Mouse (Mus musculus): ENCODE data around the gene Aff3. TPM values are rescaled to one million over a fixed set of nuclear protein-coding genes. Genes with fewer than 3 reads are reported as not detected.
A peak's percentile ranks its signal among the peaks of the same experiment; 100 is the strongest.

Gene Aff3
- polyA plus RNA-seq, 1 experiment from 2014 or later, result 15.4 TPM

DNA sequence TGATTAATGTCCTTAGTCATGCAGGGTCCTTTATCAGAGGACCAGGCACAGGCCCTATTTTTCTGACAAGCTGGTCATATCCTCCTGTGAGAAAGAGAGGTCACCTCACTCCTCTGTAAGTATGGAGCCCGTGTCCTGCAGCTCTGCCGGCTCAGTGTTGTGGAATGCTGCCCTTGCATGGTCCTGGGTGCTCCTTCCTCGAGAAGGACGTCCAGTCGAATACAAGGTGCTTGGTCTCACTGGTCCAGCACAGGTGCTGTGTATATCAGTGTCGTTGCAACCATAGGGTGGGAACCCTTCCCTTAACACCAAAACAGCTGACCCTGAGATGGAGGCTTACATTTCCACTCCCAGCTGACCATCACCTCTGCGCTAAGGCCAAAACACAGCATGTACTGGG, 280.7 kb downstream of the Aff3 start:
- Histone ChIP-seq H3K27me3 (no peaks in the 10 kb centered on the region), H3K27ac (replicated peaks) (no peak overlapping the region), H3K9me3 (replicated peaks) (no peaks in the 10 kb centered on the region; the same call in 1 of the 2 replicates), H3K4me2 (replicated peaks) (no peak overlapping the region), H3K36me3 (no peaks in the 10 kb centered on the region), H3K9ac (no peak overlapping the region), H3K4me3 (replicated peaks) (no peak overlapping the region), H3K4me1 (peaks cover 11% of the 10 kb centered on the region)
- ATAC-seq (ENCODE audit: insufficient number of reproducible peaks, low FRiP score, low TSS enrichment, low read depth), result no peak
- WGBS, result 89% methylated on average over 7 of the region's 7 CpGs

DNA sequence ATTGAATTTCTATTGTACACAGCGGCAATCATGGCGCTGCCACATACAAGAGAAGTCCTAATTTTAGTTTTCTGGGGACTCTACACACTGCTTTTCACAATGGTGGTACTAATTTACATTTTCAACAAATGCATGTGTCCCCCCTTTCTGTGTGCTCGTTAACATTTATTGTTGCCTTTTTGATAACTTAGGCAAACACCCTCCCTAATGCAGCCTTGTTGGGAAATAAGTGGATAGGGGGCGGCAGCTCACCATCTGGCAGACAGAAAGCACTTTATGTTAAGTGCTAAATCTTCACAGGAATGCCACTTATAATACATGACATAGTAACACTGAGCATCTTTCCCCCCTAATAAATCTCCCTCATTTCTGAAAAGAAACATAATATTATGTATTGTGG, 282.1 kb downstream of the Aff3 start:
- H3K27me3 ChIP-seq, result no peaks in the 10 kb centered on the region
- no peak for ATAC-seq (ENCODE audit: insufficient number of reproducible peaks, low FRiP score, low TSS enrichment, low read depth)
- H3K4me3 ChIP-seq (replicated peaks), result no peak overlapping the region
- no peaks in the 10 kb centered on the region; the same call in 1 of the 2 replicates for H3K9me3 ChIP-seq (replicated peaks)
- H3K27ac ChIP-seq (replicated peaks), result no peak overlapping the region
- H3K4me2 ChIP-seq (replicated peaks), result no peak overlapping the region
- H3K4me1 ChIP-seq, result peaks cover 5% of the 10 kb centered on the region; the same call in 1 of the 2 replicates
- 75% methylated on average over 4 of the region's 4 CpGs for WGBS
- no peak overlapping the region for H3K9ac ChIP-seq
- H3K36me3 ChIP-seq, result no peaks in the 10 kb centered on the region

GRCm38 (mm10) chr1:38377930-38378329, 286.8 kb downstream of the Aff3 start:
- Histone ChIP-seq H3K9me3 (replicated peaks) (no peaks in the 10 kb centered on the region; the same call in 1 of the 2 replicates), H3K4me3 (replicated peaks) (no peak overlapping the region), H3K9ac (no peak overlapping the region), H3K36me3 (no peaks in the 10 kb centered on the region), H3K4me2 (replicated peaks) (no peak overlapping the region), H3K4me1 (no peaks in the 10 kb centered on the region), H3K27ac (replicated peaks) (no peak overlapping the region), H3K27me3 (no peaks in the 10 kb centered on the region)
- whole genome bisulfite sequencing, result 83% methylated on average over 3 of the region's 3 CpGs
- no peak for ATAC-seq (ENCODE audit: insufficient number of reproducible peaks, low FRiP score, low TSS enrichment, low read depth)

GRCm38 (mm10) chr1:38369166-38369565, 295.6 kb downstream of the Aff3 start:
- WGBS, result 62% methylated on average over 8 of the region's 8 CpGs
- H3K9me3 ChIP-seq (replicated peaks), result no peaks in the 10 kb centered on the region

GRCm38 (mm10) chr1:38368081-38368689, 296.6 kb downstream of the Aff3 start:
- Histone ChIP-seq H3K27ac (replicated peaks) (no peak overlapping the region), H3K27me3 (no peaks in the 10 kb centered on the region), H3K9ac (no peak overlapping the region), H3K4me3 (replicated peaks) (no peak overlapping the region), H3K4me2 (replicated peaks) (no peak overlapping the region), H3K36me3 (no peaks in the 10 kb centered on the region), H3K9me3 (replicated peaks) (no peaks in the 10 kb centered on the region), H3K4me1 (peaks cover 23% of the 10 kb centered on the region)
- WGBS, result 85% methylated on average over 6 of the region's 6 CpGs
- ATAC-seq (ENCODE audit: insufficient number of reproducible peaks, low FRiP score, low TSS enrichment, low read depth), result no peak

More at GRCm38 (mm10) chr1:38369166-38369565, 295.6 kb downstream of the Aff3 start:
- Histone ChIP-seq H3K4me2 (replicated peaks) (no peak overlapping the region), H3K9ac (no peak overlapping the region), H3K36me3 (no peaks in the 10 kb centered on the region), H3K27ac (replicated peaks) (no peak overlapping the region), H3K4me1 (peaks cover 15% of the 10 kb centered on the region), H3K4me3 (replicated peaks) (no peak overlapping the region), H3K27me3 (no peaks in the 10 kb centered on the region)
- ATAC-seq (ENCODE audit: insufficient number of reproducible peaks, low FRiP score, low TSS enrichment, low read depth), result no peak

GRCm38 (mm10) chr1:38367404-38368080, 297.2 kb downstream of the Aff3 start:
- 95% methylated on average over 14 of the region's 14 CpGs for WGBS

GRCm38 (mm10) chr1:38363856-38364255, 300.9 kb downstream of the Aff3 start:
- Histone ChIP-seq H3K4me2 (replicated peaks) (no peak overlapping the region), H3K27me3 (no peaks in the 10 kb centered on the region), H3K9me3 (replicated peaks) (no peaks in the 10 kb centered on the region), H3K4me3 (replicated peaks) (no peak overlapping the region), H3K36me3 (no peaks in the 10 kb centered on the region), H3K27ac (replicated peaks) (no peak overlapping the region), H3K9ac (no peak overlapping the region), H3K4me1 (peaks cover 23% of the 10 kb centered on the region)
- 41% methylated on average over 2 of the region's 2 CpGs for WGBS
- no peak for ATAC-seq (ENCODE audit: insufficient number of reproducible peaks, low FRiP score, low TSS enrichment, low read depth)

More at GRCm38 (mm10) chr1:38367404-38368080, 297.2 kb downstream of the Aff3 start:
- no peak overlapping the region for H3K9ac ChIP-seq
- no peaks in the 10 kb centered on the region for H3K9me3 ChIP-seq (replicated peaks)
- no peaks in the 10 kb centered on the region for H3K36me3 ChIP-seq
- peaks cover 23% of the 10 kb centered on the region for H3K4me1 ChIP-seq
- H3K27ac ChIP-seq (replicated peaks), result no peak overlapping the region
- H3K4me2 ChIP-seq (replicated peaks), result no peak overlapping the region
- H3K27me3 ChIP-seq, result no peaks in the 10 kb centered on the region
- H3K4me3 ChIP-seq (replicated peaks), result no peak overlapping the region
- ATAC-seq (ENCODE audit: insufficient number of reproducible peaks, low FRiP score, low TSS enrichment, low read depth), result no peak

DNA sequence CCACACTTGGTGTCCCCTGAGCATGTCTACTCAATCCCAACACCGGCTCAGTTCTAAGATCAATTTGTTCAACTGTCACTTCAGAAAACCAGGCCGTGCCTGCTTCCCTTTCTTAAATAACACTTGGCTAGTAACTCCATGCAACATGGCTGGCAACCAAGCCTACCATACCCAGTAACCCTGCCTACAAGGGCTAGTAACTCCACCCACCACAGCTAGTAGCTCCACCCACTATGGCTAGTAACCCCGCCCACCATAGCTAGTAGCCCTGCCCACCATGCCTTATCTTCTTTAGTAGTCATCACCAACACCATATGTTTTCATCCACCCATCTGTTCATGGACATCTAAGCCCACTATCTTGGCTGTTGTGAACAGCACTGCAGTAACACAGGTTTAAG, 302.5 kb downstream of the Aff3 start:
- no peak for ATAC-seq (ENCODE audit: insufficient number of reproducible peaks, low FRiP score, low TSS enrichment, low read depth)
- H3K9me3 ChIP-seq (replicated peaks), result no peaks in the 10 kb centered on the region
- H3K4me1 ChIP-seq, result peaks cover 30% of the 10 kb centered on the region
- no peak overlapping the region for H3K4me3 ChIP-seq (replicated peaks)
- WGBS, result 84% methylated on average over 3 of the region's 3 CpGs
- H3K4me2 ChIP-seq (replicated peaks), result no peak overlapping the region
- H3K36me3 ChIP-seq, result no peaks in the 10 kb centered on the region
- H3K27ac ChIP-seq (replicated peaks), result no peak overlapping the region
- H3K27me3 ChIP-seq, result no peaks in the 10 kb centered on the region
- no peak overlapping the region for H3K9ac ChIP-seq

GRCm38 (mm10) chr1:38358797-38359349, 305.9 kb downstream of the Aff3 start:
- Histone ChIP-seq H3K9ac (no peak overlapping the region), H3K4me3 (replicated peaks) (no peak overlapping the region), H3K36me3 (no peaks in the 10 kb centered on the region), H3K4me1 (peaks cover 25% of the 10 kb centered on the region), H3K27me3 (no peaks in the 10 kb centered on the region), H3K27ac (replicated peaks) (peak overlapping the region; percentile 69), H3K9me3 (replicated peaks) (no peaks in the 10 kb centered on the region), H3K4me2 (replicated peaks) (0 out of 2 replicates have a peak overlapping the region, but pooled peaks have one; percentile 1)
- 55% methylated on average over 26 of the region's 26 CpGs for WGBS
- 0 out of 2 replicates have a peak, but pooled peaks have one; percentile 12 for ATAC-seq (ENCODE audit: insufficient number of reproducible peaks, low FRiP score, low TSS enrichment, low read depth)

- H3K27ac ChIP-seq (replicated peaks), result peak overlapping the region; percentile 69
- no peak overlapping the region for H3K9ac ChIP-seq
- no peaks in the 10 kb centered on the region for H3K36me3 ChIP-seq
- 0 out of 2 replicates have a peak, but pooled peaks have one; percentile 3 for ATAC-seq (ENCODE audit: insufficient number of reproducible peaks, low FRiP score, low TSS enrichment, low read depth)
- 38% methylated on average over 10 of the region's 10 CpGs for WGBS
- H3K4me3 ChIP-seq (replicated peaks), result no peak overlapping the region
- no peaks in the 10 kb centered on the region for H3K27me3 ChIP-seq
- 0 out of 2 replicates have a peak overlapping the region, but pooled peaks have one; percentile 1 for H3K4me2 ChIP-seq (replicated peaks)
- H3K9me3 ChIP-seq (replicated peaks), result no peaks in the 10 kb centered on the region
- peaks cover 20% of the 10 kb centered on the region for H3K4me1 ChIP-seq
Measured at GRCm38 (mm10) chr1:38357933-38358796, 306.6 kb downstream of the Aff3 start.

GRCm38 (mm10) chr1:38354585-38354984, 310.2 kb downstream of the Aff3 start:
- ATAC-seq (ENCODE audit: insufficient number of reproducible peaks, low FRiP score, low TSS enrichment, low read depth), result no peak
- H3K36me3 ChIP-seq, result no peaks in the 10 kb centered on the region
- no peak overlapping the region for H3K27ac ChIP-seq (replicated peaks)
- no peak overlapping the region for H3K9ac ChIP-seq
- no peak overlapping the region for H3K4me2 ChIP-seq (replicated peaks)
- H3K9me3 ChIP-seq (replicated peaks), result no peaks in the 10 kb centered on the region
- WGBS, result 80% methylated on average over 4 of the region's 4 CpGs
- H3K27me3 ChIP-seq, result no peaks in the 10 kb centered on the region
- H3K4me1 ChIP-seq, result peaks cover 20% of the 10 kb centered on the region
- H3K4me3 ChIP-seq (replicated peaks), result no peak overlapping the region
